Mouse (Mus musculus): ENCODE data around the gene Lingo3.
"Not testable (repeated sequence)": the region's sequence is repeated elsewhere in the genome, so short reads cannot be mapped to it uniquely, and the experiment has no call there.

Lingo3 gene

GRCm38 (mm10) chr10:80819406-80819805 is 24.4 kb downstream of the Lingo3 start:
- no peak for DNase-seq

GRCm38 (mm10) chr10:80818599-80819281 is 25.1 kb downstream of the Lingo3 start:
- DNase-seq: no peak

GRCm38 (mm10) chr10:80817955-80818354 is 25.9 kb downstream of the Lingo3 start:
- not testable (repeated sequence) for DNase-seq

GRCm38 (mm10) chr10:80817164-80817563 is 26.7 kb downstream of the Lingo3 start:
- DNase-seq: no peak

- DNase-seq: not testable (repeated sequence)
Observed at GRCm38 (mm10) chr10:80816303-80816702, 27.5 kb downstream of the Lingo3 start.

- DNase-seq: no peak
Observed at GRCm38 (mm10) chr10:80814800-80815199, 29.0 kb downstream of the Lingo3 start.

GRCm38 (mm10) chr10:80813366-80813765 is 30.5 kb downstream of the Lingo3 start, which contains the start of gene Jsrp1:
Jsrp1 (minus strand) TSS chr10:80813498.
- no peak for DNase-seq

- no peak for DNase-seq
Observed at GRCm38 (mm10) chr10:80812391-80813041, 31.3 kb downstream of the Lingo3 start.

- DNase-seq: no peak
Observed at GRCm38 (mm10) chr10:80810084-80810483, 33.8 kb downstream of the Lingo3 start.

GRCm38 (mm10) chr10:80808985-80809632 is 34.7 kb downstream of the Lingo3 start:
- DNase-seq: peak; percentile 41

- DNase-seq: no peak
Observed at GRCm38 (mm10) chr10:80808099-80808984, 35.5 kb downstream of the Lingo3 start.

- DNase-seq: peak; percentile 84
Observed at GRCm38 (mm10) chr10:80807057-80807627, 36.7 kb downstream of the Lingo3 start.

GRCm38 (mm10) chr10:80806341-80807056 is 37.3 kb downstream of the Lingo3 start:
- no peak for DNase-seq

GRCm38 (mm10) chr10:80805925-80806324 is 37.9 kb downstream of the Lingo3 start:
- peak; percentile 87 for DNase-seq

GRCm38 (mm10) chr10:80805322-80805721 is 38.5 kb downstream of the Lingo3 start:
- DNase-seq: peak; percentile 7

GRCm38 (mm10) chr10:80804916-80805315 is 38.9 kb downstream of the Lingo3 start, which contains the start of gene Amh:
Amh (plus strand) TSS chr10:80805243.
- DNase-seq: peak; percentile 4

GRCm38 (mm10) chr10:80804340-80804739 is 39.5 kb downstream of the Lingo3 start:
- DNase-seq: peak; percentile 3

GRCm38 (mm10) chr10:80802996-80803395 is 40.8 kb downstream of the Lingo3 start:
- peak; percentile 4 for DNase-seq

GRCm38 (mm10) chr10:80802204-80802912 is 41.5 kb downstream of the Lingo3 start:
- peak; percentile 6 for DNase-seq

- DNase-seq: no peak
Observed at GRCm38 (mm10) chr10:80799070-80799566, 44.7 kb downstream of the Lingo3 start.

Measured in right cerebral cortex, postnatal 14 days (tissue).